Mouse (Mus musculus) kidney, postnatal 0 days (tissue): ENCODE data around the gene Gm49337. TPM values are rescaled to one million over a fixed set of nuclear protein-coding genes. Genes with fewer than 3 reads are reported as not detected.

Experiments
- ATAC-seq: fragments of 200-750 bp; cut with Nextera tagmentation; replicated peaks from 2 replicates; pipeline ENCODE4 v1.8.0; 2017; ENCODE audit warnings: low read depth, moderate number of reproducible peaks, moderate TSS enrichment, moderate library complexity; ENCODE audit not compliant: low FRiP score
- DNase-seq: peaks from one replicate; pipeline ENCODE4 v3.0.0-alpha.2; 2016; ENCODE audit warnings: low spot score
- H3K27ac ChIP-seq: fragments of 300-500 bp; sonication (generic); 2 replicates; pipeline ENCODE4 v1.5.1; 2014; ENCODE audit warnings: mild to moderate bottlenecking
- H3K27me3 ChIP-seq: fragments of 300-500 bp; sonication (generic); 2 replicates; pipeline ENCODE4 v1.6.1; 2014; ENCODE audit warnings: low read length, mixed read lengths; ENCODE audit not compliant: insufficient read depth
- H3K36me3 ChIP-seq: fragments of 300-500 bp; sonication (generic); 2 replicates; pipeline ENCODE4 v1.6.1; 2014; ENCODE audit warnings: low read length, mixed read lengths; ENCODE audit not compliant: insufficient read depth
- H3K4me1 ChIP-seq: fragments of 300-500 bp; sonication (generic); replicated peaks from 2 replicates; pipeline ENCODE4 v1.6.1; 2014; ENCODE audit warnings: antibody characterized with exemption, low read length, mixed read lengths; ENCODE audit not compliant: insufficient read depth
- H3K4me2 ChIP-seq: fragments of 300-500 bp; sonication (generic); 2 replicates; pipeline ENCODE4 v1.6.1; 2014; ENCODE audit warnings: mild to moderate bottlenecking, low read length, moderate library complexity, mixed read lengths
- H3K4me3 ChIP-seq: fragments of 300-500 bp; sonication (generic); replicated peaks from 2 replicates; pipeline ENCODE4 v1.5.1; 2014; ENCODE audit warnings: low read depth, low read length
- H3K9ac ChIP-seq: fragments of 300-500 bp; sonication (generic); 2 replicates; pipeline ENCODE4 v1.6.1; 2014; ENCODE audit warnings: low read depth, low read length
- H3K9me3 ChIP-seq: fragments of 300-500 bp; sonication (generic); replicated peaks from 2 replicates; pipeline ENCODE4 v1.6.1; 2016; ENCODE audit warnings: low read length, inconsistent platforms, mixed read lengths
- CTCF ChIP-seq: IDR thresholded peaks from 2 replicates; pipeline ENCODE4 v1.5.1; 2016; ENCODE audit warnings: antibody characterized with exemption, low read depth, mild to moderate bottlenecking, moderate library complexity
- WGBS: fragments of 180-500 bp; shearing (Covaris S2); extraction: QIAGEN DNeasy Blood & Tissue Kit; methylation state at CpG from one replicate; pipeline ENCODE4 v1.1.7; 2014; 5-methylcytosine and 5-hydroxymethylcytosine counted together
- polyA plus RNA-seq: library from polyadenylated mRNA; unstranded; fragments of >200 nt; fragmentation: Nextera tagmentation; extraction: Ambion mirVana; gene quantifications from 2 replicates; pipeline ENCODE4 v1.2.1, GENCODE M21; 2015

Gm49337 gene
- polyA plus RNA-seq, 1 experiment from 2014 or later = not detected

DNA sequence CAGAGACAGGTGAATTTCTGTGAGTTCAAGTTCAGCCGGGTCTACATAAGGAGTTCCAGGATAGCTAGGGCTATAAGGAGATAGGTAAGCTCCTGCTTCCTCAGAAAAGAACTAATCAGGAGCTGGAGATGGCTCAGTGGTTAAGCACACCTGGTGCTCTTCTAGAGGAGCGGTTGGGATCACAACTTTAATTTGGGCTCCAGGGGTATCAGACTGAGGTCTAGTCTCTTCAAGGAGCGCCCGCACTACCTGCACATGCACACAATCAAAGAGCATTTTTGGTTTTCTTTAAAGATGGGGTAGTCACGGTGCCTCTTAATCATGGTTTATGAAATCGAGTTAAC lies 23.4 kb upstream of the Gm49337 start:
- Histone ChIP-seq H3K27ac (peak overlapping the region; percentile 91), H3K9ac (peak overlapping the region; percentile 95), H3K36me3 (peaks cover 21% of the 10 kb centered on the region), H3K27me3 (no peaks in the 10 kb centered on the region), H3K9me3 (no peaks in the 10 kb centered on the region), H3K4me1 (peaks cover 11% of the 10 kb centered on the region), H3K4me2 (peak overlapping the region; percentile 79), H3K4me3 (peak overlapping the region; percentile 79)
- WGBS = 25% methylated on average over 6 of the region's 6 CpGs
- TF ChIP-seq CTCF = no peak
- ATAC-seq = no peak
- no peak for DNase-seq

DNA sequence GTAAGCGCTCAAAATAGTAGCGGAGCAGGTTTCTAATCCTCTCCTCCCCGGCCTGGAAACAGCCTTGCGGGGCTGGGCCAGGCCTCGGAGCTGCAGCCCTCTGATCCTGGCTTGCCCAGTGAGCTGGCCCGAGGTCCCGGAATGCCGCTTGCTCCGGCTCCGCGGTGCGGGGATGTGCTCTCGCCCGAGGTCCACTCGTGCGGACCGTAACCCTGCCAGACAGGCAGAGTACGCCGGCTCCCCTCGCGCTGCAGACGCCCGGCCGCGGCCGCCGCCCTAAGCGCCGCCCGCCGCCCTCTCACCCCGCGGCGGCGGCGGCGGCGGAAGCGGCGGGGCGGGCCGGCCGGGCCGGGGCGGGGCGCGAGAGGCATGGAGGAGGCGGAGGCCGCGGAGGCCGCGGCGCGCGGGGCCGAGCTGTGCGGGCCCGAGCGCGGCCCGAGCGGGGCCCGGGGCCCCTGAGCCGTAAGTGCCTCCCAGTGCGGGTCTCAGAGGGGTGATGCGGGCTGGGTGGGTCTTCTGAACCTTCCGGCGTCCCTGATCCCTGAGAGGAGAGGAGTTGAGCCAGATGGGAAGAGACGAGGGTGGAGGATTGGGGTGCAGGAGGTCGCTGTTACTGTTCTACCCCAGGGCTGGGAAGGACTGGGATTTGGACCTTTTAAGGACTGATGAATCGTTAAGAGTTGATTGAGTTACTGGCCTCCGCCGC lies 22.9 kb upstream of the Gm49337 start:
- under 1% methylated on average over 51 of the region's 73 CpGs for WGBS

DNA sequence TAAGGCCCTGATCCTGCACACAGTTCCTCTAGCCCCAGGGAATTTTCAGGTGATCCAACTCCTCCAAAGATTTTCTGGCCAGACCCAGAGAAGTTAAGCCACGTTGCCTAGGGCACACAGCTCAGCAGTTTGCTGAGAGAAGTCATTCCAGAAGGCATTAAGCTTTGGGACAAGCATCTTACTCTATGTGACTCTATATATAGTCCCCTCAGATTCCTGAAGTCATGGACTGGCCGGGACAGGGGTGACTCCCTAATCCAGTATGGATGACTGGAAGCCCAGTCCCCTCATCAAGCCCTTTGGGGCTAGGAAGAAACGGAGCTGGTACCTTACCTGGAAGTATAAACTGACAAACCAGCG lies 22.3 kb upstream of the Gm49337 start:
- peak overlapping the region; percentile 91 for H3K27ac ChIP-seq

More for the DNA sequence above, 22.9 kb upstream of the Gm49337 start:
- Histone ChIP-seq H3K4me3 (peak overlapping the region; percentile 79), H3K9me3 (no peaks in the 10 kb centered on the region), H3K27me3 (no peaks in the 10 kb centered on the region), H3K9ac (peak overlapping the region; percentile 95), H3K27ac (peak overlapping the region; percentile 91), H3K4me1 (peaks cover 11% of the 10 kb centered on the region), H3K4me2 (peak overlapping the region; percentile 79), H3K36me3 (peaks cover 26% of the 10 kb centered on the region)
- DNase-seq (peak; percentile 82), ATAC-seq (peak; percentile 95)
- TF ChIP-seq CTCF = no peak

DNA sequence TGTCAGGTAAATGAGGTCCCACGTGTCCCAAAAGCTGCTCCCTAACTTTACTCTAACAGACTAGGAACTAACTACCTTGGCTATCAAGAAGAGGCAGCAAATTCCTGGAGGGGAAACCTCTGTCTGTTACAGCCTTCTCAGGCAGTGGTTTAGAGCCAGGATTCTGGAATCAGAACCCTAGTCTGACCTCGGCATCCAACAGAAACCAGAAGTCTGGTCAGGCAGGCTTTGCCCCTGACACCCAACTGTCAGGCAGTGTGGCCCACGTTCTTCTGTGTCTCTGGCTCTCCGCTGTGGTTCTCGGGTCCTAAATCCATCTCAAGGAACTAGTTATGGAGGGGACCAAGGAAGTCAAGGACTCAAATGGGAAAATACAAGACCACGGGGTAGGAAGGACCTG lies 21.9 kb upstream of the Gm49337 start, which contains the start of gene Lurap1:
Gene Lurap1, minus strand, starts transcription at position 101 of the 400 bp plus-strand sequence.
- Histone ChIP-seq H3K9ac (peak within 1 kb of the TSS; percentile 95), H3K4me3 (peak within 1 kb of the TSS; percentile 79), H3K27ac (peak within 1 kb of the TSS; percentile 91), H3K27me3 (no peaks in the 10 kb centered on the region), H3K4me1 (peaks cover 11% of the 10 kb centered on the region), H3K4me2 (peak within 1 kb of the TSS; percentile 79), H3K36me3 (peaks cover 35% of the 10 kb centered on the region), H3K9me3 (no peaks in the 10 kb centered on the region)
- 68% methylated on average over 6 of the region's 6 CpGs for WGBS
- no peak for ATAC-seq
- DNase-seq = no peak
- TF ChIP-seq CTCF = no peak

More for the DNA sequence above, 22.3 kb upstream of the Gm49337 start:
- peak overlapping the region; percentile 95 for H3K9ac ChIP-seq
- ATAC-seq (no peak; the same call in 1 of the 2 replicates), DNase-seq (peak; percentile 36)
- no peaks in the 10 kb centered on the region for H3K27me3 ChIP-seq
- H3K9me3 ChIP-seq = no peaks in the 10 kb centered on the region
- peaks cover 11% of the 10 kb centered on the region for H3K4me1 ChIP-seq
- WGBS = 15% methylated on average over 4 of the region's 4 CpGs
- H3K4me3 ChIP-seq = peak overlapping the region; percentile 79
- H3K36me3 ChIP-seq = peaks cover 31% of the 10 kb centered on the region
- no peak for TF ChIP-seq CTCF
- peak overlapping the region; percentile 79 for H3K4me2 ChIP-seq

DNA sequence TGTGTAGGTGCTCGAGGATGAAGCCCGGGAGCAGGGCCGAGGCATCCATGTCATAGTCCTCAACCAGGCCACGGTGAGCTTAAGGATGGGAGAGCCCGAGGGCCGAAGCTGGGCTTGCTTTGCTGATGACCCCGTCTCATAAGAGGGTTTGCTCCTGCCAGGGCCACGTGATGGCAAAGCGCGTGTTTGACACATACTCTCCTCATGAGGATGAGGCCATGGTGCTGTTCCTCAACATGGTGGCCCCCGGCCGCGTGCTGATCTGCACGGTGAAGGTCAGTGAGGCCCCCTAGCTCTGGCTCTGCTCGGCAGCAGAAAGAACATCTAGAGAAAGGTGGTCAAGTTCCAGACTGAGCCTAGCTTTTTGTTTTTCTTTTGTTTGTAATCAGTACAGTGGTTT lies 20.5 kb upstream of the Gm49337 start:
- H3K36me3 ChIP-seq = peaks cover 47% of the 10 kb centered on the region
- H3K9ac ChIP-seq = no peak overlapping the region
- H3K4me2 ChIP-seq = no peak overlapping the region
- no peak for TF ChIP-seq CTCF
- WGBS = 95% methylated on average over 15 of the region's 15 CpGs
- ATAC-seq (no peak), DNase-seq (no peak)
- no peak overlapping the region for H3K27ac ChIP-seq
- H3K4me1 ChIP-seq = peaks cover 11% of the 10 kb centered on the region
- no peaks in the 10 kb centered on the region for H3K9me3 ChIP-seq
- no peaks in the 10 kb centered on the region for H3K27me3 ChIP-seq
- no peak overlapping the region for H3K4me3 ChIP-seq

DNA sequence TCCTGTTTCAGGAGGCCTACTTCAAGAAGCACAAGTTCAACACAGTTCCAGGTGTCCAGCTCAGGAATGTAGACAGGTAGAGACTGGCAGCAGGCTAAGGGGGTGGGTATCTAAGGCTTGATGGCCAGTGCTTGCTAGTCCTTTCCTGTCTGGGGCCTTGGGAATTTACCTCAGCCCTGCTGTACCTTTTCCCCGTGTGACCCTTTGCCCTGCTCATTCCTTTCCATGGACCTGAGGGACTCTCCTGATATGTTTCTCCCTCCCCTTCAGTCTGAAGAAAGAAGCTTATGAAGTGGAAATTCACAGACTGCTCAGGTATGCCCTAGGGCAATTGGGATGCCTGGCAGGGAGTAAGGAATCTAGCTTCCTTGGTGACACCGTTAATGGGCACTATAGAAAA lies 15.3 kb upstream of the Gm49337 start:
- Histone ChIP-seq H3K4me3 (no peak overlapping the region), H3K27ac (peak overlapping the region; percentile 66; the same call in 1 of the 2 replicates), H3K9ac (no peak overlapping the region), H3K36me3 (peaks cover 64% of the 10 kb centered on the region), H3K4me1 (no peaks in the 10 kb centered on the region), H3K4me2 (no peak overlapping the region), H3K9me3 (no peaks in the 10 kb centered on the region), H3K27me3 (no peaks in the 10 kb centered on the region)
- peak; percentile 44 for ATAC-seq
- no peak for DNase-seq
- 71% methylated on average over 2 of the region's 2 CpGs for WGBS
- no peak for TF ChIP-seq CTCF

DNA sequence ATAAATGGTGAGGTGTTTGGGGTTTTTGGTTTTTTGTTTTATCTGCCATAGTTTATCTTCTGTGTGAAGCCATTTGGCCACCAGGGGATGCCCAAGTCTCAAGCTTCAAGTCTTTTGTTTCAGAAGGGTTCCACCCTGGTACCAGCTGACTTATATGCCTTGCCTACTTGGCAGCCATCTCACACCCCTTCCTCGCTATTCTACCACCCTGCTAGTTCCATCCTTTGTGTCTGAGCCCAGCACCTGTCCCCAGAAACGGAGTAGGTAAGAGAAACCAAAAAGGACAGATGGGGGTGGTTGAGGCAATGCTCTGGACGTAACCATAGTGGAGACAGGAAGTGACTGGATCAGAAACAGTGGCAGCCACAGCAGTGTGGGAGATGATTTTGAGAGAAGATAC lies 13.3 kb upstream of the Gm49337 start:
- H3K27me3 ChIP-seq = no peaks in the 10 kb centered on the region
- H3K27ac ChIP-seq = 0 out of 2 replicates have a peak overlapping the region, but pooled peaks have one; percentile 6
- H3K9ac ChIP-seq = no peak overlapping the region
- WGBS = 72% methylated on average over 3 of the region's 3 CpGs
- peak; percentile 71 for DNase-seq
- TF ChIP-seq CTCF = peak; percentile 73
- H3K4me3 ChIP-seq = no peak overlapping the region
- no peaks in the 10 kb centered on the region for H3K9me3 ChIP-seq
- peaks cover 46% of the 10 kb centered on the region for H3K36me3 ChIP-seq
- no peak overlapping the region for H3K4me2 ChIP-seq
- ATAC-seq = no peak
- H3K4me1 ChIP-seq = peaks cover 6% of the 10 kb centered on the region; the same call in 1 of the 2 replicates
